In the genomic region with DNA sequence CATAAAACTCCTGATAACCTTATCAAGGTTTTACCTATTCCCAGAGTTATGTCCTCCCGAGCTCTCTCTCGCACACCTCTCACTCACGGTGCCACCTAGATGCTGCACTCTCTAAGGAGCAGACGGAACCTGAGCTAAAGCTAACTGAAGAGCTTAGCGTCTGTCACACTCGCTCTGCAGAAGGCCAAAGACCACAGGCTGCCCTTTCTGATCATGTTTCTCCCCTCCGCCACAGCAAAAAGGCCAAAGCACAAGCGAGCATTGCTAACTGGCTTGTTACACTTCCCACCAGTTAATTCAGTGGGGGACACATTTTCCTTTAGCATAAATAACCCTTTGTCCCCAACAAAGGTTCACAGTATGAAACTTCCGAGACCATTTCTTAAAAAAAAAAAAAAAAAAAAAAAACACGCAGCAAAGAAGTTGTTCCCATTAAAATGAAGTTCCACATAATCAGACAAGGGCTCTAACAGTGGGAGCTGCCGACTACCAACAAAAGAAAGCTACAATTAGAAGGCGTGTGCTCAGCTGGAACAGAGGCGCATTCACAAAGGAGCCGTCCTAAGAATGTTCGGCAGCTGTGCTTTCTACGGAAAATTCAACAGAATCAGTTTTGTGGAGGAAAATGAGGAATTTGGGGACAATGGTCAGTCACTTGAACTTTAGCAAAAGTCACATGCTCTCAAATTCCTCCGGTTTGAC, we compare ENCODE assay signal across 14 mouse cellular contexts. TPM values are rescaled to one million over a fixed set of nuclear protein-coding genes. Genes with fewer than 3 reads are reported as not detected.
DNase-seq lines count a peak whose midpoint lies in the region; ATAC-seq and TF ChIP-seq lines count a peak whose summit lies in the region.
"Had no signal": no experiment of that assay in that cellular context is flagged by ENCODE, and none has a peak within 500 bp of the region (broad histone marks: within the 10 kb centered on the region; RNA-seq: fewer than 3 reads in every experiment).

No protein-coding gene starts in this region.

- no peak for DNase-seq in gastrocnemius, adult 2 months
- DNase-seq in gastrocnemius, postnatal 14 days, result no peak
- no peak for DNase-seq in hindbrain, postnatal 0 days (ENCODE audit: low spot score)
- DNase-seq in c-Kit-positive CD71-positive TER-119-positive erythroid progenitor cells, embryonic 14.5 days (ENCODE audit: low spot score), result no peak
- DNase-seq in frontal cortex, postnatal 25 days (ENCODE audit: low spot score in 2 of 2), result no peak
- DNase-seq in urinary bladder, postnatal 25 days (ENCODE audit: low spot score), result no peak
- DNase-seq: cerebellum, adult 11-12 months; gastrocnemius, postnatal 25 days; heart, postnatal 4 days; liver, embryonic 13.5 days had no signal

- H3K27me3 ChIP-seq in forebrain, embryonic 12.5 days, result peaks cover 61% of the 10 kb centered on the region
- no peaks in the 10 kb centered on the region for H3K27me3 ChIP-seq in hindbrain, postnatal 0 days (ENCODE audit: insufficient read depth, low read length)
- peaks cover 26% of the 10 kb centered on the region for H3K27me3 ChIP-seq in neural tube, embryonic 15.5 days (replicated peaks)
- H3K27me3 ChIP-seq: liver, embryonic 13.5 days; stomach, embryonic 15.5 days had no signal

- intact Hi-C loops in gastrocnemius, adult 2 months (cut with DNase I), result no loop called here
- intact Hi-C loops in gastrocnemius, postnatal 14 days (cut with DNase I; ENCODE audit: low total_unique reads), result no loop called here

- 0 out of 2 replicates have a peak overlapping the region, but pooled peaks have one; percentile 6 for H3K27ac ChIP-seq in gastrocnemius, adult 2 months
- H3K27ac ChIP-seq in forebrain, embryonic 12.5 days, result no peak overlapping the region
- no peak overlapping the region for H3K27ac ChIP-seq in hindbrain, postnatal 0 days
- H3K27ac ChIP-seq in neural tube, embryonic 15.5 days (replicated peaks), result no peak overlapping the region
- H3K27ac ChIP-seq: liver, embryonic 13.5 days; stomach, embryonic 15.5 days had no signal

- H3K9ac ChIP-seq in forebrain, embryonic 12.5 days, result no peak overlapping the region
- H3K9ac ChIP-seq in hindbrain, postnatal 0 days (replicated peaks; ENCODE audit: low read length), result no peak overlapping the region
- H3K9ac ChIP-seq in neural tube, embryonic 15.5 days (replicated peaks), result no peak overlapping the region
- H3K9ac ChIP-seq: liver, embryonic 13.5 days; stomach, embryonic 15.5 days had no signal

- no peak overlapping the region for H3K4me3 ChIP-seq in gastrocnemius, adult 2 months
- H3K4me3 ChIP-seq in forebrain, embryonic 12.5 days (replicated peaks), result peak overlapping the region; percentile 14; the same call in 1 of the 2 replicates
- no peak overlapping the region for H3K4me3 ChIP-seq in hindbrain, postnatal 0 days (ENCODE audit: low read length)
- H3K4me3 ChIP-seq in neural tube, embryonic 15.5 days (replicated peaks), result 0 out of 2 replicates have a peak overlapping the region, but pooled peaks have one; percentile 0
- H3K4me3 ChIP-seq: liver, embryonic 13.5 days; myocyte; stomach, embryonic 15.5 days had no signal

- H3K4me1 ChIP-seq in forebrain, embryonic 12.5 days, result peaks cover 26% of the 10 kb centered on the region
- no peaks in the 10 kb centered on the region for H3K4me1 ChIP-seq in hindbrain, postnatal 0 days (ENCODE audit: insufficient read depth, low read length)
- H3K4me1 ChIP-seq in neural tube, embryonic 15.5 days, result 0 out of 2 replicates have a peak, but pooled peaks cover 10% of the 10 kb centered on the region
- H3K4me1 ChIP-seq: stomach, embryonic 15.5 days had no signal

- WGBS in forebrain, embryonic 12.5 days, result 7% methylated on average over 17 of the region's 17 CpGs
- 18% methylated on average over 17 of the region's 17 CpGs for WGBS in hindbrain, postnatal 0 days
- 24% methylated on average over 17 of the region's 17 CpGs for WGBS in neural tube, embryonic 15.5 days

- no peaks in the 10 kb centered on the region for H3K9me3 ChIP-seq in forebrain, embryonic 12.5 days
- no peaks in the 10 kb centered on the region for H3K9me3 ChIP-seq in hindbrain, postnatal 0 days (ENCODE audit: low read length)
- no peaks in the 10 kb centered on the region for H3K9me3 ChIP-seq in neural tube, embryonic 15.5 days (replicated peaks)
- H3K9me3 ChIP-seq: liver, embryonic 13.5 days; stomach, embryonic 15.5 days had no signal

- ATAC-seq in forebrain, embryonic 12.5 days (ENCODE audit: low FRiP score), result peak; percentile 67; the same call in 1 of the 2 replicates
- no peak for ATAC-seq in hindbrain, postnatal 0 days
- ATAC-seq in neural tube, embryonic 15.5 days (ENCODE audit: low FRiP score), result no peak

- no peak for TF ChIP-seq CTCF in gastrocnemius, adult 2 months (IDR thresholded peaks at IDR 0.05)
- no peak for TF ChIP-seq CTCF in hindbrain, postnatal 0 days (IDR thresholded peaks at IDR 0.05; ENCODE audit: low read depth)

- peak overlapping the region; percentile 32 for H3K4me2 ChIP-seq in forebrain, embryonic 12.5 days
- H3K4me2 ChIP-seq in hindbrain, postnatal 0 days (ENCODE audit: low read depth, low read length), result peak overlapping the region; percentile 31
- H3K4me2 ChIP-seq in neural tube, embryonic 15.5 days, result peak overlapping the region; percentile 25
- H3K4me2 ChIP-seq: liver, embryonic 13.5 days; stomach, embryonic 15.5 days had no signal

- H3K36me3 ChIP-seq in forebrain, embryonic 12.5 days (replicated peaks), result no peaks in the 10 kb centered on the region
- no peaks in the 10 kb centered on the region for H3K36me3 ChIP-seq in hindbrain, postnatal 0 days (ENCODE audit: insufficient read depth, low read length)
- no peaks in the 10 kb centered on the region; the same call in 1 of the 2 replicates for H3K36me3 ChIP-seq in neural tube, embryonic 15.5 days

RNA-seq across cellular contexts. Expression of a gene that starts 9.1 kb away (rescaled TPM):
- total RNA-seq in gastrocnemius, adult 2 months (2021), result under 1 TPM; 0.89 to 0.95 TPM
- 10 to 100 TPM in 1 of 2 experiments, 1 to 10 TPM in 1; 3.0 to 11.2 TPM for total RNA-seq in gastrocnemius, postnatal 14 days (2021)
- 16.8 and 21.9 TPM in 2 replicates for polyA plus RNA-seq in forebrain, embryonic 12.5 days (2016; fragmentation: Nextera tagmentation; extraction: Ambion mirVana)
- total RNA-seq in hindbrain, postnatal 0 days (2014; rRNA removed), result 11.7 and 17.8 TPM in 2 replicates
- 5.5 and 6.6 TPM in 2 replicates for polyA plus RNA-seq in hindbrain, postnatal 0 days (2015; fragmentation: Nextera tagmentation; extraction: Ambion mirVana)
- 4.0 and 7.6 TPM in 2 replicates for polyA plus RNA-seq in neural tube, embryonic 15.5 days (2015; fragmentation: Nextera tagmentation; extraction: Ambion mirVana)

Comparison
In these comparisons a context has a peak if more than half of its experiments do, and no peak if none do; other contexts are left out.
1. H3K4me3 ChIP-seq: peak in forebrain, embryonic 12.5 days (single experiment) and neural tube, embryonic 15.5 days (single experiment); none in gastrocnemius, adult 2 months (single experiment) and hindbrain, postnatal 0 days (single experiment).
2. Peak in every context shown above with its lines, with median percentiles within 50 percentile points of each other: H3K4me2 ChIP-seq.